Mouse (Mus musculus) spleen, adult 18-20 months (tissue): ENCODE data around the gene Tet2.
A peak's percentile ranks its signal among the peaks of the same experiment; 100 is the strongest.
"Not testable (repeated sequence)": the region's sequence is repeated elsewhere in the genome, so short reads cannot be mapped to it uniquely, and the experiment has no call there.

Source experiments
- DNase-seq, 2 experiments: peaks; one replicate each; pipeline ENCODE4 v3.0.0; 2022; ENCODE audit warnings: mixed read lengths in 2 of 2

The Tet2 gene

DNA sequence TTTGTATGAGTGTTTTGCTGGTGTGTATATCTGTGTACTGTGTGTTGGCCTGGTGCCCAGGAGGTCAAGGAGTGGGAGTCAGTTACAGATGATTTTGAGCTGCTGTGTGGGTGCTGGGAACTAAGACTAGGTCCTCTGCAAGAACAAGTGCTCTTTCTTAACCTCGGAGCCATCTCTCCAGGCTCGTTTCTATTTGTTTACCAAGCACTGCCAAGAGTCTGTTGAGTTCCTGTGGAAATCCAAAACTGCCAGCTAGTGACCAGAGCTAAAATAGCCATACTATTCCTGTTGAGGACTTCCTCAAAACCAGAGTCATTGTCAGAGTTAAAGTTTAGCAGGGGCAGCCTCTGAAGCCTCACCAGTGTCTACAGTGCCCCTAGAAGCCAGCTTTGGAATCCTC, 1.9 kb upstream of the Tet2 start:
- no peak for DNase-seq

DNA sequence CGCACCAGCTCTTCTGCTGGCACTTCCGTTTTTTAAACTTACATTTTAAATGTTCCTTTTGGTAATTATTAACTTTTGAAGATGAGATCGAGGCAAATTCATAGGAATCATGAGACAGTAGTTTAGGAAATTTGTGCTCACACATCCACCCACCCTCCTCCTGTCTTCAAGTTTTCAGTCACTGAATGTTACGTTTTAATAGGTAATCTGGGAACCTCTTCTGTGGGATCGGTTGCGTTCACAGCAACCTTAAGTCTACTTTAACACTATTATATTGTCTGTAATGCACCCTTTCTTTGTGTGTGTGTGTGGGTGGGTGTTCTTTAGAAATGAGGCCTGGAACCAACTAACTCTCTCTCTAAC, 346 bp upstream of the Tet2 start:
- no peak for DNase-seq

DNA sequence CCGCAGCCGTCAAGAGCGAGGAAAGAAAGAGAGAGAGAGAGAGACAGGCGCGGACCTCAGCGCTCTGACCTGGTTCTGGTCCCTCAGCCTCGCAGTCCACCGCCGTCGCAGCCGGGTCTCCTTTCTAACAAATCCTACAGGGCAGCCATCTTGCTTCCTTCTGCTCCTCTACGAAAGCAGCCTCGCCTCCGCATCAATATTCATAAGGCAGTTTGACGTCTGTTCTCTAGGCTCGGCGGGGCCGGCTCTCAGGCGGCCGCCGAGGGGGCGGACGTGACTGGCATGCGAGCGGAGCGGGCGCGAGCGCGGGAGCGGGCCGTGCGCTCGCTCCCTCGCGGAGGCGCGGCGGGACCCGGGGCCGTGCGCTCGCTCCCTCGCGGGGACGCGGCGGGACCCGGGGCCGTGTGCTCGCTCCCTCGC, 798 bp downstream of the Tet2 start:
- peak; percentile 71 to 75 for DNase-seq

DNA sequence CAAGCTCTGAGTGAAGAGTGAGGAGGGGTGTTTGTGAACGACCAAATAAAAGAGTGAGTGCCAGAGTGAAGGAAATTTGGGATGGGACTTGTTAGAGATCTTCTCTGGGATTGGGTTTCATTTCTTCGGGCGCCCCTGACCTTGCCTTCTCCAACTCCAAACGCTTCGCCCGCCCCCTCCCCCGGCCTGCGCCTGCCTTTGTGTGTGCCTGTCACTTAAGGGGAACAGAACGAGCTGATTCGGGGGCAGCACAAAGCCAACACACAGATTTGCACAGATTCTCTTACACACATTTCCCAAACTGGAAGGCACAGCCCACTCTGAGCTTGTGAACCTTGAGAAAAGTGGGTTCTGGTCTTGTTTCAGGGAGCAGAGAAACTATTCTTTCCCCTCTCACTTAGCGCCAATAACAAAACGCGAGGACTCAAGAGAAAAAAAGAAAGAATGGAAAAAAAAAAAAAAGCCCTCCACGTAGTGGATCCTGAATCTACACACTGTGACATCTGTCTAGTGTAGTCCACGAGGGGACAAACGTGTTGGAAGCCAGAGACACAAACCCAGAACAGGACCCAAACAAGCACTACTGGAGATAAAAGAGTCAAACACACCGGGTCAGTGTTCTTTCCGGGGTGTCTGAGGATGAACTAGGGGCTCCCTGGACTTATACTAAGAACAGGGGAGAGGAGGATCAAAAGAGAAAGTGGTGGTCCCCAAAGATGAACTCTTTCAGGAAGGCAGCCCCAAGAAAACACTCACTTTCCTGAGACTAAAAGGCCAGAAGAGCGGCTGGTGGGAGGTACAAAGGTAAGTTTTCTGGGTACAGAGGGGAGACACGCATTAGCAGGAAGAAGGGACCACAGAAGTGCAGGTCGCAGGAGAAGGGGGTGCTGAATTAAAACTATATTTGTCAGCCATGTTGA, 1.6 kb downstream of the Tet2 start:
- DNase-seq = peak in 1 of 2 experiments; percentile 27

DNA sequence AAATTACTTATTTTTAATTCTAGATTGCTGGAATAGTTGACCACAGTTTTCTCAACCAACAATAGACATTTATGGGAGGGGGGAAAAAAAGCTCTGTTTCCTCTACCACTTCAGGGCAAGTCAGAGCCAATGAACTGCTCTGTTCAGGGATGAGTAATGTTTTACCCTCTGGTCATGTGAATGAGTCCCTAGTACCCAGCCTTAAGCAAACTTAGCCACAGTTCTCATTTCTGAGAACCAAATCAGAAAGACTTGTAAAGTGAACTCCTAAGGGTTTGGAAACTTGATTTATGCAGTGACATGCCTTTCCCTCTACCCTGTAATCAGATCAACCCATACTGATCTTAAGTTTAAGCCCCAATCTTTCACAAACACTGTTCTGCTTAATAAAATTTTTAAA, 2.9 kb downstream of the Tet2 start:
- DNase-seq = no peak

DNA sequence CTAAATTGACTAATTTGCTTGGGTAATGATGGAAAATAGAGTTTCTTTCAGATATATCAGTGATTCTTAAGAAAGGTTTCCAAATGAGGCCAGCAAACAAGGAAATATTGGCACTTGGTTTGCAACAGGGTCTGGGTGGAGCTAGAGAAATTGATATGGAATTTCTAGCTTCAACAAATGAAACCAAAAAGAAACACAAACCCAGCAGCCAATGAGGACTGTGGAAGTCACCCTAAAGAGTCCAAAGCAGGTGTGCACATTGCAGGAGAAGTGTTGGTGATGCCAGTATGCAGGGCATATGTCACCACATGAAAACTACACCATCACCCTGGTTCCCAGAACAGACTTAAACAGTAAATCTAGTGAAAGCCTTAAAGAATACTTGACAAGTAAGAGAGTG, 3.9 kb downstream of the Tet2 start:
- DNase-seq = no peak

DNA sequence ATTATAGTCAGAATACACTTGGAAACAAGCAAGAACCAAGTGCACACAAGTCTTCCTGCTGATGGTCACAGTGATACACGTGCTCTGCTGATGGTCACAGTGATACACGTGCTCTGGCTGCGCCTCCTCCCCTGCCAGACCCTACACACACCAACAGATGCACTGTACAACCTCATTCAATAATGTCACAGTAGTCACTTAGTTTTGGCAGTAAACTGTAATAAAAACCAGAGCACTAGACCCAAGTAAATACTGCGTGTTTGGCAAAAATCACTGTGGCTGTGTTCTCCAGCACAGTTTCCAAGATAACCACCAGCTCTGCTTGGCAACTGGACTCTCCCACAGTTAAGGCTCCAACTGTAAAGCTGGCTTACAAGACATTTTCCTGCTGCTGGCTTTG, 4.9 kb downstream of the Tet2 start:
- DNase-seq = no peak

DNA sequence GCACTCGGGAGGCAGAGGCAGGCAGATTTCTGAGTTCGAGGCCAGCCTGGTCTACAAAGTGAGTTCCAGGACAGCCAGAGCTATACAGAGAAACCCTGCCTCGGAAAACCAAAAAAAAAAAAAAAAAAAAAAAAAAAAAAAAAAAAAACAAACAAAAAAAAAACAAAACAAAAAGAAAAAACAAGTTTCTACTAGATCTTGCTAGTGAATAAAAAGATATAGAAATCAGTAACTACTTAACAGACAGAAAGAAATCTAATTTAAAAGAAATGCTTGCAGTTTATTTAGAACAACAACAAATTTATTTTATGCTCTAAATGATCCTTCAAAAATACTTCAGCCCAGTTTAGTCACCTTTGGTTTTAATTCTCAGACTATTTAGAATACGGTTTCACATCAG, 6.4 kb downstream of the Tet2 start:
- DNase-seq = not testable (repeated sequence)

DNA sequence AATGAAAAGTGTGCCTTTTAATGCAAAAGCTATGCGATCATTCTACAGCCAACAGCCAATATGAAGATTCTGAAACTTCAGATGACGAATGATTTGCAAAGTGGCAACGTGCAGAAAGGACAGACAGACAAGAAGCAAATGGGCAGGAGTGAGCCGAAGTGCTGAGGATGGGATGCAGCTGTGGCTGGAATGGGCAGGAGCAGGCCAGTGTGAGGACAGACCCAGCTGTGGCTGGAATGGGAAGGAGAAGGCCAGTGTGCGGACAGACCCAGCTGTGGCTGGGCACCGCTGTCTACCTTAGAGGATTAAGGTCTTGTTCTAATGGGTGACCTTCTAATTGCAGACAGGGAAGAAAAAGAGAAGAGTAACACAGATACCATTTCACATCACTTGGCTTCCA, 9.3 kb downstream of the Tet2 start:
- no peak for DNase-seq

DNA sequence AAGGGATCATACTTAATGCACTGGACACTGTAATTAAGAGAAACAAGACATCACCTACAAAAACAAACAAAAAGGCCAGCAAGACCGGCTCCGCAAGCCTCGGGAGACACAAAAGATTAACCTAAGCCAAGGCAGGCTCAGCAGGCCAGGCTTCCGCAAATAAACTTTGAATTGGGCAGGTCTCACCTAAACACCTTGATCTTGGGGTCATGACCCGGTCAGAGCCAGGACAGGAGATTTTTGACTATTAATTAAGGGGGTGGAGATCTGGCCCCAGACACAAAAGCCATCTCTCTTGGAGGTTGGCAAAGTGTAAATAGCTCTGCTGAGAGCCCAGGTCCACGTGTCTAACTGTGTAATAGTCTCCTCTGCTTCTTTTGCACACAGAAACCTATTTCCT, 10.9 kb downstream of the Tet2 start:
- DNase-seq = no peak

DNA sequence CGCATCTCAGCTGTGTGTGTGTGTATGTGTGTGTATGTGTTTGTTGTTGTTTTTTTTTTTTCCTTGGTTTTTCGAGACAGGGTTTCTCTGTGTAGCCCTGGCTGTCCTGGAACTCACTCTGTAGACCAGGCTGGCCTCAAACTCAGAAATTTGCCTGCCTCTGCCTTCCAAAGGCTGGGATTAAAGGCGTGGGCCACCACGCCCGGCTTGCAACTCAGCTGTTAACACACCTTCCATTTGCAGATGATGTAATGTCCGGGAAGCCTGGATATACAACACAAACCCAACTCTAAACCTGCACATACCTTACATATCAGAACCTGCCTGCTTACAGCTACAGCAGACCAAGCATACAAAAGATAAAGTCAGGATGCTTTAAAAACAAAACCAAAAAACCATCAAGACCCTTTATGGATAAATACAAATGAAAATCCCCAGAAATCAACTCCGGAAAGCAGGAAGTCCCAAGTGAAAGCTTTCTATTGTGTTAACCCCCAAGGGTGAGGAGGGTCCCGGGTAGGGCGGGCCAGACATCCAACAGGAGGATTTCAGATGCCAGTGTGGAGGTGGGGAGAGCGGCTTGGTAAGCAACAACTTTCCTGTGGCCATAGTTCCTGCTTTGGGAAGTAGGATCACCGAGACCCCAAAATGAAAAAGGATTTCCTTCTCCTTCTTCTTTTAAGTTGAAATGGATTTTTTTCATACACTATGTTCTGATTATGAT, 11.5 kb downstream of the Tet2 start:
- DNase-seq = no peak

DNA sequence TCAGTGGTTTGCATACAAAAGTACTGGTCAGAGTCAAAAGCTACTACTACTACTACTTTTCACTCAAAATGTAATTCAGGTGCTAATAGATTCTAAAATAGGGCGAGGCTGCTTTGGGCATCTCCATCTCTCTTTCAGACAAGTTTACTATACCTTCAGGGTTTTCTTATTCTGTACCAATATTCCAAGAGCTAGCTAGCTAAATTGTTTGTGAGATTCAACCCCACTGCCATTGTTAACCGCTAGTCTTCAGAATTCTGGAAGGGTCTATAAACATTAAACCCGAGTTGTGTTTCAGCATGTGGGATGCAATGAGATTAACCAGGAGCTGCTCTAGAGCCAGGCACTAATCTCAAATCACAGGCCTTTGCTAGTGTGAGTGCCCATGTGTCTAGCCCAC, 12.1 kb downstream of the Tet2 start:
- no peak for DNase-seq

DNA sequence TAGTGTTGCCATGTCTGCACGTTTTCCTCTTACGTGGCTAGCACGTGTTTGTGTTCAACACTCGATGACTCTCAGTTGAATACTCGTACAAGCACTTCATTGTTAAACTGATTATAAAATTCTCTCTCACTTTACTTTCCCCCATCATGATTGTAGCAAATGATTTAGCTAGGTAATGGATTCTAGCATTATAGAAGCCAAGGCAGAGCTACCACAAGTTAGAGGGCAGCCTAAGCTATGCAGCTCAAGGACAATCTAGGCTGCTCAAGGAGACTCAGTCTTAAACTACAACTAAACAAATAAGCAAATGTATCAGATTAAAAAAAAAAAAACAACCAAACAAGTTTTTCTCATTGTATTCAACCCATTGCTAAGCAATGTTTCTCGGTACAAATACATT, 12.7 kb downstream of the Tet2 start:
- DNase-seq = no peak

DNA sequence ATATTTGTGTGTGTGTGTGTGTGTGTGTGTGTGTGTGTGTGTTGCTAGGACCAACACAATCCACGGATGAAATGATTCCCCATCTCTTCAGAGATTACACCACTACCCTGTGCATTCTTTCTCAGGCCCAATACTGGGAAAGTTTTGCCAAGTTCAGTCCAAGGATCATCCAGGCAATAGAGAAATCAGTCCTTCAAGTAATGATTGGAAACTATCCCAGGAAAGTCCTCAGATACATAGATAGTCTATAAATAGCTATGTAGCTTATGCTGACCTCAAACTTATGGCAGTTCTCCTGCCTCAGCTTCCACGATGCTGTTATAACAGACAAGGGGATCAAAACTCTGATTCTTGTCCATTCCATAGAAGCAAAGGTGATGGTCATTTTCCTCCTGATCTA, 13.8 kb downstream of the Tet2 start:
- no peak for DNase-seq

DNA sequence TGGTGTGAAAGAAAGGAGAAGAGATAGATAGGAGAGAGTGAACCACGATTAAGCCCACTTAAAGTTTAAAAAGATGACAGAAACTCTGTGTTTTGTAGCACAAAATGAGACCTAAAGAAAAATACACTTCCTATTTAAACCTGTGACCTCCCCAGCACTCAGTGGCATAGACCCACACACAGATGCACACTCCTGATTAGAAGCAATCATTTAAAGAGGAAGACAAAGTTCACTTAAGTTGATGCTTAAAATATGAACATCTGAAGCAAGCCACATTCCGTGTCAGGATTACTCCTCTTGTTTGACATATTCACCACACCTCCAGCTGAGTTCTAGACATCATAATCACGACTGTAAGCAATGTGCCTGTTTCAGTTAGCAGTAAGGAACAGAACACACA, 14.3 kb downstream of the Tet2 start:
- no peak for DNase-seq

DNA sequence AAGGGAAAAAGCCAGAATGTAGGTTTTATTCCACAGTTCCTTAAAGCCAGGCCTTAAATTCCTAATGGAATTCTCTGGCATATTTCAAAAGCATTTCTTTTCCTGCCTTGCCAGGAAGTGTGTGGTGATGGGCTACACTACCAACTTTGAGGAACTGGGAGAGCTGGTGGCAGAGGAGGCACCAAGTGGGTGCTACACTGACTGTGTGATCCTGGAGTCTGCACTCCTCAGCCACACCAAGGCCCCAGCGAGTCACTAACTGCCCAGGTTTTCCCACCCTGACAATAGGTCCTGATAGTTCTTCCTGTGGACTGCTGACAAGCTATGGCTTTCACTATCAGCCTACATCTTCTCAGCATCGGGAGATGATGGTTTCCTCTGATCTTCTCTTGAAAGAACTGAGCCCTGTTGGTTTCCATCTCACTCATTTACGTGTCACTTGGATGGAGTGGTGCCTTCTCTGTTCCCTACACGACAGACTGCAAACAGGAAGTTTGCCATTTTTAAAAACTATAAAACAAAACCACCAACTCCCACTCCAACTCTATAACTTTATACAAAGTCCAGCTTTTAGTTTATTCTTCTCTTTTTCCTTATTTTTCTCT, 18.7 kb downstream of the Tet2 start:
- DNase-seq = no peak

DNA sequence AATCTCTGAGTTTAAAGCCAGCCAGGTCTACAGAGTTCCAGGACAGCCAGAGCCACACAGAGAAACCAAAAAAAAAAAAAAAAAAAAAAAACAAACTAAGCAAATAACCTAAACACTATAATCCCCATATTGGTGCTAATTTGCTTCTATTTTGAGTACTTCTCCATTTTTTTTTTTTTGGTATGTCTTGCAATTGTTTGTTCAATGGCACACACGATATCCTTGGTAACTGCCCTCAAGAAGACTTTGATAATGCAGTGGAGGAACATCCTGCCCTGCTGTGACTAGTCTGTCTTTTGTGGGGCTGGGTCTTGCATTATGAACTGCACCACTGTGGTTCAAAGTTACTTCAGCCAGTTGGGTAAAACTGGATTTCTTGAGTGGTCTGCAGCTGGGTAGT, 19.4 kb downstream of the Tet2 start:
- DNase-seq = no peak

DNA sequence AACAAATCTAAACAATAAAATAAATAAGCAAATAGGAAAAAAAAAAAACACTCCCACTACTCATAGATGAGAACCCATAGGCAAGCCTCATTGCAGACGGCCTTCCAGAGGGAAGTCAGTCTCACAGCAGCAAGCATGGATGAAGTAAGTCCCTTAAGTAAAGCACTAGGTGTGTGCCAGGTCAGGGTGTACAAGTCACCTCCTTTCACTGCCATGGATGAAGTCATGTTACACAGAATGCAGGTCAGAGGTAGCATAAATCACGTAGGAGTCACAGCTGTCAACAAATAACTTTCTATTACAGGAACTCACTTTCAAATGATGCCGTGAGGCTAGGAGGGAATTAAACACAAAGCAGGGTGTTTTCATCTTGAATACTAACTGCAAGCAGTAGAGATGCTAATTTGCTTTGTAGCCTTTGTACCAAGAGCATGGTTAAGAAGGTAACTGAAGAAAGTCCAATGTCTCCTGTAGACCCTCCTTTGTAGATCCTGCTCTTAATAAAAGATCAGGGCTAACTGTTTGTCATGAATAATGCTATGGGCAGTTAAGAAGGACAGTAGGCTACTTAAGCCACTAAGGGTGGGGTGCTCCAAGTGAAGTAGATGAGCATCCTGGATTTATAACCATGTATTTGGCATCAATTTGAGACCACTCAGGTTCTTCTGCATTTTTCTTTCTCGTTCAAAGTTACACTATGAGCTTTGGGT, 20.4 kb downstream of the Tet2 start:
- DNase-seq = no peak

DNA sequence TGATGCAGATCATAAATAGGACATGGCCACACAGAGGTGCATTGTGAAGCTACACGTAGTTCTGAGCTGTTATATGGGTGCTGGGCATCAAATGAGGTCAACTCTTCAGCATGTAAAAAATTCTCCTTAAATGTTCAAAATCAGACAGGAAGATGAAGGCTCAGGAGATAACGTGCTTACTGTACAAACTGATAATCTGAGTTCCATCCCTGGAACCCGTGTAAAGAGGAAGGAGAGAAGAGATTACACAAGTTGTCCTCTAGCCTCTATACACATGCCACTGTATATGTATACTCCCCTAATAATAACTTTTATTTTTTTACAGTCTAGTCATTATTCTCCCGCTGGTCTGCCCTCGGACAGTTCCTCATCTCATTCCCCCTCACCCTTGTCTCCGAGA, 21.7 kb downstream of the Tet2 start:
- no peak for DNase-seq

DNA sequence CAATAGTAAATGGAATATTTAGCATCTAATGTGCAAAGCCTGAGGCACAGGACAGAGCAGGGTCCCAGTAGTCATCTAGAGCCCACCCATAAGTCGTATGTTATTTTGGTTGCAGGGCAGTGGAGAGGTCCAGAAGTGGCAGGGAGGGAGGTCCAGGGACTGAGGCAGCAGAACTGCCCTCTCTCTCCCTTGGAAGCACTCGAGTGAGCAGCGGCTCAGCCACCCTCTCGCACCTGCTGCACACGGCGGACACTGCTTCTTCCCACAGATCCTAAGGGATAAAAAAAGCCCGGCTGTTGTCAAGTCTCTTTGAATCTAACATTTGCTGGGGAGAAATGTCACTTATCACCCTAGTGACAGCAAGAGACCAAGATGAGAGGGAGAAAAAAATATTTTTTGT, 22.6 kb downstream of the Tet2 start:
- DNase-seq = no peak

DNA sequence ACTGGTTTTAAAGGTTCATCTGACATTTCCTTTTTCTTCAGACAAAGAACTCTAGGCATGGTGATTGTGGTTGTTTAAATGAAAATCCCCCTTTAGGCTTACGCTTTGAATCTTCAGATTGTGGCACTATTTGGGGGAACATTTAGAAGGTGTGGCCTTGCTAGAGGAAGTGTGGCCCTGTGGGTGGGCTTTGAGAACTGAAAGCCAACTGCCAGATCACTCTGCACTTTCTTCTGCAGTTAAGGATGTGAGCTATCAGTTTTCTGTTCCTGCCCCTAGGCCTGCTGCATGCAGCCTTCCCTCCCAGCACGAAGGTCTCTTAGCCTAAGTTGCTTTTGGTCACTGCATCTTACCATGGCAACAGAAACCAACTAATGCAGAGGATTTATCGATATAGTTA, 26.1 kb downstream of the Tet2 start:
- DNase-seq = no peak

DNA sequence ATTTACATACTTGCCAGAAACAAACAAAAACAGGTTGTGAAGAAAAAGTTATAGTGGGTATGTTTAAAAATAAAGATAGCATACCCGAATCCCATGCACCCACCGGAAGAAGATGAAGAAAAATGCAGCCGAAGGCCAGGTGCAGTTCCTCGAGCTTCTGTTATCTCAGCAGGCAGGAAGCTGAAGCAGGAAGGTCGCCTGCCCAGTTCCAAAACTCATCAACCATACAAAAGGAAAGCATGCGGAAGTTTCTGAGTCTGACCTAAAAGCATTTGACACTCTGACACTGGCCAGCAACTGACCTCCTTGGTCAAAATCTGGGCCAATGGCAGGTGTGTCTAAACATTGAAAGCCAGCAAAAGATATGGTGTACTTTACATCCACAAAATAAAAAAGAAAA, 26.8 kb downstream of the Tet2 start:
- no peak for DNase-seq

DNA sequence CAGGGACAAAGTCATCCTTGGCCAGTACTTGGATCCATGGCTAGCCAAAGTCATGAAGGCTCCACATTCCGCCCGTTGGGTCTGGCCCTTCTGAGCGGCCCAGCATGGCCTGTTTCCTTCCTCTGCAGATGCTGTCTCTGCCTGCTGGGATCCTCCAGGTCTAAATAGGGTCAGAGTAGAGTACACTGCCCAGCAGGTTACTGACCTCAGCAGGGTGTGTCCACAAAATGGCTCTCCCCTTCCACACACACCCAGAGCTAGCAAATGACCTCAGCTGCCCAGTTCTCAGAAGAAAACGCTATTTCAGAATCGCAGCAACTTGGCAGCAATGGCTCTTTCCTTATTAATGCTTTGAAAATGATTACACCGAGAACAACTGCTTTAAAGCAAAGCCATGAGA, 27.5 kb downstream of the Tet2 start:
- DNase-seq = no peak
